Mouse (Mus musculus) neural tube, embryonic 10.5 days (tissue): ENCODE data around the gene Dnajc16.

Experiments used
- DNase-seq: peaks from one replicate; pipeline ENCODE4 v3.0.0-alpha.2; 2017; ENCODE audit warnings: low spot score; ENCODE audit errors: extremely low spot score

The Dnajc16 gene

DNA sequence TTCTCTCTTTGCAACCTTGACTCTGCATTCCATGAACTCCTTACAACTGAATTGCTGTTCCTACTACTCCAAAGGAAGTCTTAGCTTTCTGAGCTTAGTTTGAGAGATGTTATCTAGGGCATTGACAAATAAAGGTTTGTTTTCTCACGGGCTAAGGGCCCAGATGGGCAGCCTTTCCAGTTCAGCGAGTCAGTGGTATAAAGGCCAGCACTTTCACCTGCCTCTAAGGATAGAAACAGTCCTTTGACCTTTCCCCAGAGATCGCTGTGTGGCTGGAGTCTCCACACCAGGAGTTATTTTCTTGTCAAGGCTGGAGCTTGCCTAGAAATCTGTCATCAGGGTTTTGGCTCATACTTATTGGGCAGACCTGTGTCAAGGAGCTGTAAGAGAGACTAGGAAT is 65.0 kb downstream of the Dnajc16 start:
- DNase-seq = no peak

DNA sequence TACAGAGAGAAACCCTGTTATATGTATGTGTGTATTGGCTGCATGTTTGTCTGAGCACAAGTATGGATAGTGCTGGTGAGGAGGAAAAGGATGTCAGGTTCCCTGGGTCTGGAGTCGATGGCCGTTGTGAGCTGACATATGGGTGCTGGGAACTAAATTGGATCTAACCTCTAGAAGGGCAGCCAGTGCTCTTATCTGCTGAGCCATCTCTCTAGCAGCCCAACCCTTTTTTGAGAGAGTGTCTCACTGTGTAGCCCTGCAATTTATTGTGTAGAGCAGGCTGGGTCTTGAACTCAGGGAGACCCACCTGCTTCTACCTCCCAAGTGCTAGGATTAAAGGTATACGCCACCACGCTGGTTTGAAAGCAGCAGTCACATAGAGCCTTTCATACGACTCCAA is 65.5 kb downstream of the Dnajc16 start:
- no peak for DNase-seq

DNA sequence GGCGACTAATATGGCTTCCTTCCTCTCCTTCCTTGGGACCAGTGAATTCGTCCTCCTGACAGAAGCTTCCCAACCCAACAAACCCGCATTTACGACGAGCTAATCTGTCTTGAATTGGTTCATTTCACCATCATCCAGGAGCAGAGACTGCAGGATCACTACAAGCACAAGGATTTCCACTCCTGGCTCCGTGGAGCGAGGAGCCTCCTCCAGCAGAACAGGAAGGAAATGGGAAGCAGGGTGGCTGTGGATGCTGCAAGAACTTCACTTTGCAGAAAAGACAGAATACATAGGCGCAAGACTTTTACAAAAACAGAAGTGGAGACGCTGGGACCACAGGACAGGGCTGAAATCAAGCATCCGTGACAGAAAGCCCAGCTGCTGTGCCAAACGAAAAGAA is 66.1 kb downstream of the Dnajc16 start:
- no peak for DNase-seq

DNA sequence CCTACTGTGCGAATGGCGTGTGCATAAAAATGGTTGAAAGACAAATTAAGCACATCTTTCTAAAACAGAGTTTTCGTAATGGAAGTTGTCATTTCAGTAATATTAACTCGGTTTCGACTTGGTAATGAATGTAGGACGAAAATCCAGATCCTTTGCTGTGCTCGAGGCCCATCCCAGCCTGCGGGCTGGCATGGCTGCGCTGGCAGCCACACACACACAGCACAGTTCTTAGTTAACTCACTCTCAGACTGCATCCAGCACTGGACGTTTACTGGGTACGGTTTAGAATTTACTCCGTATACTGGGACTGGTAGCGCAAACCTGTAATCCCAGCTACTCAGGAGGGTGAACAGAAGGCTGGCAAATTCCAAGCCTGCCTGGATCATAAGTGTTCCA is 67.1 kb downstream of the Dnajc16 start:
- DNase-seq = no peak

DNA sequence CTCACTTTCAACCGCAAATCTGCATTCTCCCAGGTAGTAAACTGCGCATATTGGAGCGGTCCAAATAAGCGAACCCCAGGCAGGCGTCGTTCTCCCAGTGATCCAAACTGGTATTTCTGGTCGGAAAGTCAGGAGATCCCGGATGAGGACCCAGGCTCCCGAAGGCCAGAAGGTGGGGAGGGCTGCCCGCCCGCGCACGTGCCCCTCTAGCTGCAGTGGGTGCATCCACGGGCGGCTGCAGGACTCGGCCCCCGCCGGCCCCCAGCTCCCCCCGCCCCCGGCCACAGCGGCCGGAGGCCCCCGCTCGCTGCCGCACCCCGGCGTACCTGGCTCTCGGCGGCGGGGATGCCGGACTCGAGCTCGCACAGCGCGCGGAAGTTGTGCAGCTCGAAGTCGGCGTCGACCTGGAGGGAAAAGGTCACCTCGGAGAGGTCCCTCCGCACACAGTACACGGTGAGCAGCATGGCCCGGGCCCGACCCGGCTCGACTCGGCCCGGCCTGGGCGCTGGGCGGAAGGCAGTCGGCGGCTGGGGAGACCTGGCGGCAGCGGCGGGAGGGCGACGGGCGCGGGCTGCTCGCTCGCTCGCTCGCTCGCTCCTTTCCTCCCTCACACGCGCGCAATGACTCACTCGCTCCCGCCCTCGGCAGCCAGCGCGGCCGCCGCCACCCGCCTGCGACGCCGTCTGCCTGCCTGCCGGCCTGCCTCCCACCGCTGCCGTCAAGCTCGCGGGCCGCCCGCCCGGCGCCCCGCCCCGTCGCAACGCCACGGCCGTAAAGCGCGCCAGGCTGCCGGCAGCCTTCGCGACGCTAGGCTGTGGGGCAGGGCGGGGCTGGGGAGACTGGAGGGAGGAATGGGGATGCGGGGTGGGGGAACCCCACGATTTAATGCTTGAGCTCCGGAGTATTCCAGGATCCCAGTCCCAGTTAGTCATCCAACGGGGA is 67.7 kb downstream of the Dnajc16 start, which contains the start of gene Ddi2:
Gene Ddi2, minus strand, starts transcription at position 689 of the 942 bp plus-strand sequence.
- peak; percentile 87 for DNase-seq

DNA sequence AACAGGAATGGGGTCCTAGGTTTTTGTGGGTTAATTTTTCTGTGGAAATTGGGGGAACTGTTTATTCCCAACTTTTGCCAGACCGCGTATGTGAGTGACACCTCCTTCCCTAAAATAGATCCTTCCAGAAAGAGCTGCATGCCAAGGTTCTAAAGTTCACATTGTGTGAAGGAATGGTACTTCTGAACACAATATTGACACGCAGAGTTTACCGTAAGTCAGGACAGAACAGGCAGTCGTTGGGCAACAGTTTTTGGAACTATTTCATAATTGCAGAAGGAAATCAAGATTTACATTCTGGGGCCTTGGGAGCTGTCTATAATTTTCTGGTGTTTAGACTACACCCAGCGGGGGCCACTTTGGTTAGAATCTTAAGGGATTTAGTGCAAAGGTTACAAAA is 68.8 kb downstream of the Dnajc16 start:
- no peak for DNase-seq

DNA sequence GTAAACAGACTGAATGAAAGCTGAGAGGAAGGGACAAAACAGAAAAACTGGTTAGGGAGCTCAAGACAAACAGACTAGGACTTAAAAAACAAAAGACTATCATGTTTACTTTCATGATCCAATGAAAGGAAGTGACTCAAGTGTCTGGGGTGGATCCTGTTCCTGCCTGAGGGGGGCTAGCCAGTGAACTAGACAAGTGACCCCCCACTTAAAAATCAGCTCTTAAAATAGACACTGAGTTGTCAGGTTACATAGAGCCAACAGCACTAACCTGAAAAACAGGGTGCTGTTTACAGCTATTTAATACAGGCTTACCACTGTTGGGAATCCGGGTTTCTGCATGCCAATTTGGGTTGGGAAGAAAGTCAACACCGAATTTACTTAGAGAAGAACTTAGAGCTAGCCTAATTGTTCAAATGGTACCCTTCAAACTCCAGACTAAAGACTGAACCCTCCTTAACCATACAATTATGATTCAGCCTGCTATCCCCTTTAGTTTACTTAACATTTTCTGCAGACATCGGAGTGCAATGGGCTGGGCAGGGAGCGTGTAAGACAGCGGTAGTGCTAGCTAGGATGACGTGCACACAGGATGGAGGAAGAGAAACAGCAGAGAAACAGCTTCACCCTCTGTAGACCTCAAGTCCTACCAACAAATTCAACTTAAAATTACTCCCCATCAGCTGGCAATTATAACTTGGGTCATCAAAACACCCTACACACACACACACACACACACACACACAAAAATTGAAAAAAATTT is 69.8 kb downstream of the Dnajc16 start:
- DNase-seq = no peak

DNA sequence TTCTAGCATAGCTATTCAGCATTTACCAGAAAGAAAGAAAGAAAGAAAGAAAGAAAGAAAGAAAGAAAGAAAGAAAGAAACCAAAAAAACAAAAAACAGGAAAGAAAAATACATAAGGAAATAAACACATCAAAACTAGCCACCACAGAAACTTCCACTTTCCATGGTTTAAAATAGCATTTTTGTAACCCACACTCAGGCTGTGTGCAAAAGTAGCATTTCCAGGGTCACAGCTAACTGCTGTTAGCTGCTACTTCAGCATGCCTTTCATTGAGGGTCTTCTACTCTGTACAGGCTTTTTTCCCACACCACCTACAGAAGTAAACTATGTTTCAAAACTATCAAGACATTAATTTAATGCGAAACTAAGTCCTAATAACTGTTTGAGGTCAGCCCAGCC is 71.4 kb downstream of the Dnajc16 start:
- DNase-seq = no peak

DNA sequence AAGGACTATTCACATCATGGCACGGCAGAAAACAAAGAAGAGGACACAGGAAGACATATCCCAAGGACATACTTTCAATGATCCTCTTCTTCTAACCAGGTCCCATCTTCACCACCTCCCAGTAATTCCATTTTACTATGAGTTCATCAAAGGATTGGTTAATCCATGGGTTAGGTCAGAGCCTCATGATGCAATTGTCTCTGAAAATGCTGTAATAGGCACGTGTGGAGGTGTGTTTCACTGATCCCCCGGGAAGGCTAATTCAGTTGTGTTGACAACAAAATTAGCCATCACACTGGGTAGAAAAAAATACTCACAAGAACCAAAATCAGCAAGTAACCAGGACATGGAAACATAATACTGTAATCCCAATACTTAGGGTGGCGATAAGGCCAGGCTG is 73.1 kb downstream of the Dnajc16 start:
- DNase-seq = no peak

DNA sequence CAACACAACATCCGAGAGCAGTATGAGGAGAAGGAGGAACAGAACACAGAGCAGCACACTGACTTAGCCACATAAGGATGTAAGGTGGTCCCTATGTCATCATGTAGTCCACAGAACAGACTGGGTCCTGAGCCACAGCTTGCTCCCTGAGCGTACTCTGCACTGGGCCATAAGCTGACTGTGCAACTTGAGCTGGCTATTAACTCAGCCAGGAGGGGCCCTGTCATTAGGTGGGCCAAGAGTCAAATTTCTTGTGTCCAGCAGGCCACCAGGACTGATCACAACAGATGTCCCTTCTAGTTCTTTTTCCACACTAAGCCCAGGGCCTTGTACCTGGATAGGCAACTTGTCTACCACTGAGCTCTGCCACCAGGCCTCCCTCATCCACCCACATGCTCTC is 75.7 kb downstream of the Dnajc16 start:
- peak; percentile 21 for DNase-seq

DNA sequence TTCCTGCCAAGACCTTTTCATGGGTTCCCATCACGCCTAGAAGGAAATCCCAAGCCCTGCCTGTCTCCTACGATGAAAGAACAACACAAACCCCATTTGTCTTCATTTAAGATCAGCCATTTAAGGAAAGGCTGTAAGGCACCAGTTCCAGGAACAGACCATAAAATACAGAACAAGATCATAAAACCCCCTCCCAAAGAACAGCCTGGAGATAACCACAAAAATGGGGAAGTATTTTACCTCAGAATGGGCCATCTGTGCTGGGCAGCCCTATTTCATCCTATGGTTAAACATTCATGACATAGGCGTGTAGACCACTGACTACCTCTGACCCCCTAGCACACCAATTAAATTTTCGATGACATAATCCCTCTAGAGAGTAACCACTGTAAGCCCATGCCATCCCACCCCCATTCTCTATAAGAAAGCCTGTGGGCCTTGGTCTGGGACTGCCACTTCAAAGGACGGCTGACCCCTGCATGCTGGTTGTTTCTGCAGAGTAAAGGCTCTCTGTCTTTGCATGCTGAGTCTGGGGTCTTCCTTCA is 77.1 kb downstream of the Dnajc16 start:
- no peak for DNase-seq

DNA sequence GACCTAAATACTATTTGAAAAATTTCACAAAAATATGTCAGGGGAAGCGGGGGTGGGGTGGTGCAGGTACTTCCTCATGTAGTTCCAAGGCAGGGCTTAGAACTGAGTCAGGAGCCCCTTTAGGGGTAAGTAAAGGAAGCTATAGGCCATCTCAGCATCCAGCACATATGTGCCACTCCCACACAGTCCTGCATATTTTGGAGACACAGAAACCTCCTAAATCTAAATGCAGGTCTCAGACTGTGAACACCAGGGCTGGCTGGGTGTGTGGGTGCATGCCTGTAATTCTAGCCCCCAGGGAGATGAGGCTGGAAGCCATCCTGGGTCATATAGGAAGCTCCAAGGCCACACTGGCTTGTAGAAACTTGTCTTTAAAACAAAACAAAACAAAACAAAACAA is 79.5 kb downstream of the Dnajc16 start:
- no peak for DNase-seq
